Mouse (Mus musculus): Measurements from ENCODE around the gene Sema5a. TPM values are rescaled to one million over a fixed set of nuclear protein-coding genes. Genes with fewer than 3 reads are reported as not detected.

The Sema5a gene
- polyA plus RNA-seq, 1 experiment from 2014 or later = 12.0 TPM

DNA sequence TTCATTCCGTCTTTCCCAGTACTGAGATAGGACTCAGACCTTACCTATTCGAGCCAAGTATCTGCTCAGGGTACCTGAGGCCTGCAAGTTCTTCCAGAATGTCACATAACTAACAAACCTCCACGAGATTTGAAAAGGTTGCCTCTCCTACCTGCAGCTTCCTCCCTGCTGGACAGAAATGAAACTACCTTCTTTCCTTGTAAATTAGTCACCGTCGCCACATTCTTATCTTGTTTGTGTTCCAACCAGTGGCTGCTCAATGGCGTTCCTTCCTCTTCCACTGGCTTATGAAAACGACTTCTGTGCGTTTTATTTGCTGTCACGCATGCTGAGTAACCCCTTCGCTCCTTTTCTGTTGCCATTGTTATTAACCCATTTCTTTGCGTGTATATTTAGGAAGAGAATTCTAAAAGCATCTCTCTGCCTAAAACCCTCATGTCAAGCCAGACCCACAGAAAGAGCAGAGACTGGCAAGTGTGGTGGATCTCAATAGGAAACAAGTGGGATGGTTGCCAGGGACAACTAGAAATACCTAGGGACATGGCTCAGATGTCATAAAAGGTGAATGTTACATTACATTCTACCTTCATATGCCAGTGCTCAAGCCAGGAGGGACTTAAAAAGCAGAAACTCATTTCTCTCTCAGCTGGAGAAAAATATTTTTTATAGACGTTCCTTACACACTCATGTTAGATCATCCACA lies 378.6 kb downstream of the Sema5a start:
- Histone ChIP-seq H3K9ac (no peak overlapping the region), H3K27me3 (ENCODE audit: control insufficient read depth, insufficient read depth, low read length) (no peaks in the 10 kb centered on the region), H3K27ac (no peak overlapping the region), H3K4me3 (replicated peaks; ENCODE audit: low read length) (no peak overlapping the region), H3K9me3 (ENCODE audit: control insufficient read depth, low read length) (no peaks in the 10 kb centered on the region), H3K36me3 (replicated peaks; ENCODE audit: control insufficient read depth, insufficient read depth) (no peaks in the 10 kb centered on the region), H3K4me2 (replicated peaks) (no peak overlapping the region), H3K4me1 (replicated peaks; ENCODE audit: control insufficient read depth, insufficient read depth, low read length) (no peaks in the 10 kb centered on the region)
- ATAC-seq (ENCODE audit: low FRiP score) (no peak), DNase-seq (ENCODE audit: low spot score) (no peak)
- WGBS = 80% methylated on average over 12 of the region's 12 CpGs

DNA sequence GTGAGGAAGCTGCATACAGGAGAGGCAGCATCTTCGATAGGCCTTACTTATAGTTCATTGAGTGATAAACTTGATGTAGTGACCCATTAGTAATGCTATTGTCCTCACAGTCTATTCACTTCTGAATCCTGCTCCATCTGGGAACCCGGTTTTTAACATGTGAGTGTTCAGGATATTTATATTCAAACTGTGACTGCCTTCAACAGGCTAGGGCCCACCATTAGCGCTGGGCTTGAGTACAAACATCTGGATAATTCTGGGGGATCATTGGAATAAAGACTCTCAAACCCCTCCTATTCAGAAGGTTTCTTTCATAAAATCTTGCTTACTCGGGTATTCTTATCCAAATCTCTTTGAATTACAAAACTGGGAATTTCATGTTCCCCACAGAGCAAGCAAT lies 379.5 kb downstream of the Sema5a start:
- H3K9ac ChIP-seq = no peak overlapping the region
- H3K4me1 ChIP-seq (replicated peaks; ENCODE audit: control insufficient read depth, insufficient read depth, low read length) = no peaks in the 10 kb centered on the region
- H3K27ac ChIP-seq = no peak overlapping the region
- H3K36me3 ChIP-seq (replicated peaks; ENCODE audit: control insufficient read depth, insufficient read depth) = no peaks in the 10 kb centered on the region
- H3K4me2 ChIP-seq (replicated peaks) = no peak overlapping the region
- no peaks in the 10 kb centered on the region for H3K9me3 ChIP-seq (ENCODE audit: control insufficient read depth, low read length)
- no peak overlapping the region for H3K4me3 ChIP-seq (replicated peaks; ENCODE audit: low read length)
- H3K27me3 ChIP-seq (ENCODE audit: control insufficient read depth, insufficient read depth, low read length) = no peaks in the 10 kb centered on the region
- no peak for DNase-seq (ENCODE audit: low spot score)
- 37% methylated on average over 4 of the region's 4 CpGs for WGBS
- no peak for ATAC-seq (ENCODE audit: low FRiP score)

DNA sequence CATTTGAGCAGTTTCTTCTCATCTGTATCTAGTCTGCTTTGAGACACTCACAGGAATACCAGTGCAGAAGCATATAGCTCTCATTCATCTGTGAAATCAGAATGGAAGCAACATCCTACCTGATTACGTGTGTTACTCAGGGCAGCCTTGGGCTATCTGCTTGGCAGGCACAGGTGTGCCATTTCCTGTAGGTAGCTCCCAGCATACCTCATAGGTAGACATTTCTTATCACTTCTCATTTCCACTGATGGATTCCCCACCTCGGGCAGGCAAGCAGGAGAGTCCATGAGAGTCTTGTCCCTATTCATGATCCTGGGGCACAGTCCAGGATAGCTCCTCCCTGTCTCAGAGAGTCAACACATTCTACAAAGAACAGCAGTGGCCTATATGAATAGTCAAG lies 381.4 kb downstream of the Sema5a start:
- no peak for DNase-seq (ENCODE audit: low spot score)
- no peak for ATAC-seq (ENCODE audit: low FRiP score)
- Histone ChIP-seq H3K27ac (no peak overlapping the region), H3K4me1 (replicated peaks; ENCODE audit: control insufficient read depth, insufficient read depth, low read length) (no peaks in the 10 kb centered on the region), H3K27me3 (ENCODE audit: control insufficient read depth, insufficient read depth, low read length) (no peaks in the 10 kb centered on the region), H3K4me2 (replicated peaks) (no peak overlapping the region), H3K9me3 (ENCODE audit: control insufficient read depth, low read length) (no peaks in the 10 kb centered on the region), H3K4me3 (replicated peaks; ENCODE audit: low read length) (no peak overlapping the region), H3K36me3 (replicated peaks; ENCODE audit: control insufficient read depth, insufficient read depth) (no peaks in the 10 kb centered on the region), H3K9ac (no peak overlapping the region)
- WGBS = 90% methylated on average over 2 of the region's 2 CpGs

- no peak for DNase-seq (ENCODE audit: low spot score)
- Histone ChIP-seq H3K27ac (no peak overlapping the region), H3K4me3 (replicated peaks; ENCODE audit: low read length) (no peak overlapping the region), H3K4me2 (replicated peaks) (no peak overlapping the region), H3K9ac (no peak overlapping the region), H3K9me3 (ENCODE audit: control insufficient read depth, low read length) (no peaks in the 10 kb centered on the region), H3K4me1 (replicated peaks; ENCODE audit: control insufficient read depth, insufficient read depth, low read length) (no peaks in the 10 kb centered on the region), H3K27me3 (ENCODE audit: control insufficient read depth, insufficient read depth, low read length) (no peaks in the 10 kb centered on the region), H3K36me3 (replicated peaks; ENCODE audit: control insufficient read depth, insufficient read depth) (no peaks in the 10 kb centered on the region)
- 94% methylated on average over 8 of the region's 8 CpGs for WGBS
- no peak for ATAC-seq (ENCODE audit: low FRiP score)
These were observed 389.1 kb downstream of the Sema5a start for GRCm38 (mm10) chr15:32633713-32634112.

DNA sequence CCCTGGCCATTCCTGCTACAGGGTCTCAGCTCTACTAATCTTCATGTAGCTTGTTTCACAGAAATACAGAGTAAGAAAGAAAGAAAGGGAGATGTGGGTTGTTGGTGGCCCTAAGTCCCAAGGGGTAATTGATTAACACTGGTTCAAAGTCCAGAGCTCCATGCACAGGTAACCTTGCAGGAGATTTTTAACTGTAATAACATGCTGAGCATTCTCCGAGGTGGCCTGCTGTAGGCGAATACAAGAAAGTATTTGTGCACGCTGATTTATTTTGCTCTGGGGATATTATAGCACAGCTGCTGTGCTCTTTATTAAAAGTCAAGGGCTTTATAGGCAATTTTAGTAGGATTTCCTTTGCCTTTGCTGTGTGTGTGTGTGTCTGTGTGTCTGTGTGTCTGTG lies 393.3 kb downstream of the Sema5a start:
- no peak for ATAC-seq (ENCODE audit: low FRiP score)
- no peaks in the 10 kb centered on the region for H3K36me3 ChIP-seq (replicated peaks; ENCODE audit: control insufficient read depth, insufficient read depth)
- DNase-seq (ENCODE audit: low spot score) = no peak
- H3K27me3 ChIP-seq (ENCODE audit: control insufficient read depth, insufficient read depth, low read length) = no peaks in the 10 kb centered on the region
- H3K9ac ChIP-seq = no peak overlapping the region
- H3K4me2 ChIP-seq (replicated peaks) = no peak overlapping the region
- no peaks in the 10 kb centered on the region for H3K4me1 ChIP-seq (replicated peaks; ENCODE audit: control insufficient read depth, insufficient read depth, low read length)
- H3K4me3 ChIP-seq (replicated peaks; ENCODE audit: low read length) = no peak overlapping the region
- WGBS = 69% methylated on average over 3 of the region's 3 CpGs
- H3K27ac ChIP-seq = no peak overlapping the region
- H3K9me3 ChIP-seq (ENCODE audit: control insufficient read depth, low read length) = no peaks in the 10 kb centered on the region

DNA sequence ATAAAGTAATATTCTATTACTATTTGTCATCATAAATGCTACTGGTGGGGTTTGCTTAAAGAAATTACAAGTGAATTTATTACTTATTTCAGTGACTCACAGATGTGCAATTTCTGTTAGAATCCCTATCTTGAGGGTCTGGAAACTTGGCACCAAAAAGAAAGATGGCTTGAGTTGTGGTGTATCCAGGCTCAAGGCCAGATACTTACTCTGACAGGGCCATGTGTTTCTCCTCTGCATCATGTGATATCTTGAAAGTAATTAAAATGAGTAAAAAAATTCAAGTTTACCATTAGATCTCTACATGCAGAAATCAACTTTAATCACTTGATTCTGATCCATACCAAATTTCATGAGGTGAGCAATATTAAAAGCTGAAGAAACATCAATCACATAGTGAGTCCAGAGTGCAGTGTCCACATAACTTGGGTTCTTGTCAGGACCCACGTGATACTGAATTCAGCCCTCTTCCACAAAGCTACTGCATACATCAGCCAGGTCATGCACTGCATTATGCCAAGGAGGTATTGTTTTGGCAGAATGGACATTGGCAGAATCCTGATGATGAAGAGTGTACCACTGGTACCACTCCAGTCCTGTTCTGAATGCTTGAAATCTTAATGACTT lies 402.6 kb downstream of the Sema5a start:
- no peak overlapping the region for H3K27ac ChIP-seq
- H3K9me3 ChIP-seq (ENCODE audit: control insufficient read depth, low read length) = no peaks in the 10 kb centered on the region
- no peak overlapping the region for H3K4me2 ChIP-seq (replicated peaks)
- H3K36me3 ChIP-seq (replicated peaks; ENCODE audit: control insufficient read depth, insufficient read depth) = no peaks in the 10 kb centered on the region
- H3K9ac ChIP-seq = no peak overlapping the region
- H3K4me1 ChIP-seq (replicated peaks; ENCODE audit: control insufficient read depth, insufficient read depth, low read length) = no peaks in the 10 kb centered on the region
- H3K27me3 ChIP-seq (ENCODE audit: control insufficient read depth, insufficient read depth, low read length) = no peaks in the 10 kb centered on the region
- DNase-seq (ENCODE audit: low spot score) (no peak), ATAC-seq (ENCODE audit: low FRiP score) (no peak)
- H3K4me3 ChIP-seq (replicated peaks; ENCODE audit: low read length) = no peak overlapping the region
- WGBS = 69% methylated on average over 1 of the region's 1 CpGs

GRCm38 (mm10) chr15:32654046-32654445 lies 409.4 kb downstream of the Sema5a start:
- H3K4me3 ChIP-seq (replicated peaks; ENCODE audit: low read length) = no peak overlapping the region
- no peaks in the 10 kb centered on the region for H3K9me3 ChIP-seq (ENCODE audit: control insufficient read depth, low read length)
- no peaks in the 10 kb centered on the region for H3K36me3 ChIP-seq (replicated peaks; ENCODE audit: control insufficient read depth, insufficient read depth)
- no peaks in the 10 kb centered on the region for H3K27me3 ChIP-seq (ENCODE audit: control insufficient read depth, insufficient read depth, low read length)
- no peak overlapping the region for H3K27ac ChIP-seq
- no peak for ATAC-seq (ENCODE audit: low FRiP score)
- H3K4me1 ChIP-seq (replicated peaks; ENCODE audit: control insufficient read depth, insufficient read depth, low read length) = no peaks in the 10 kb centered on the region
- no peak for DNase-seq (ENCODE audit: low spot score)
- no peak overlapping the region for H3K4me2 ChIP-seq (replicated peaks)
- no peak overlapping the region for H3K9ac ChIP-seq
- WGBS = 75% methylated on average over 3 of the region's 3 CpGs

DNA sequence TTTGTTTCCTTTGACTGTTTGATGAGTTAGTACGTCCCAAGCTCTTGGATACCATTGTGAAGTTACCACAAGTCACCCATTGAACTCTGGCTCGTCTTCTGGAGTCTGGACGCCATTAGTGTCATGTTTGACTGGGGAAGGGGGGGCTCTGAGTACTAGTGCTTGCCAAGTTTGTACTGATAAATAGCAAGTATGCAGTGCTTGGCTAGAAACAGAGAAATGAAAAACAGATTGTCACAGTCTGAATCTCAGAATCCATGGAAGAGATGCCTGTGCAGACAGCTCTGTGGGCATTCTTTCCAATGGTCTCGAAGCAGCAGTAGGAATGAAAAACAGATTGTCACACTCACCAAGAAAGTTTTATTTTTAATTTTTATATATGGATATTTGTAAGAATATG lies 411.4 kb downstream of the Sema5a start:
- H3K4me2 ChIP-seq (replicated peaks) = no peak overlapping the region
- 64% methylated on average over 4 of the region's 4 CpGs for WGBS
- H3K4me1 ChIP-seq (replicated peaks; ENCODE audit: control insufficient read depth, insufficient read depth, low read length) = no peaks in the 10 kb centered on the region
- H3K27me3 ChIP-seq (ENCODE audit: control insufficient read depth, insufficient read depth, low read length) = no peaks in the 10 kb centered on the region
- H3K27ac ChIP-seq = no peak overlapping the region
- H3K36me3 ChIP-seq (replicated peaks; ENCODE audit: control insufficient read depth, insufficient read depth) = no peaks in the 10 kb centered on the region
- H3K4me3 ChIP-seq (replicated peaks; ENCODE audit: low read length) = no peak overlapping the region
- no peaks in the 10 kb centered on the region for H3K9me3 ChIP-seq (ENCODE audit: control insufficient read depth, low read length)
- no peak overlapping the region for H3K9ac ChIP-seq
- no peak for DNase-seq (ENCODE audit: low spot score)
- ATAC-seq (ENCODE audit: low FRiP score) = no peak

DNA sequence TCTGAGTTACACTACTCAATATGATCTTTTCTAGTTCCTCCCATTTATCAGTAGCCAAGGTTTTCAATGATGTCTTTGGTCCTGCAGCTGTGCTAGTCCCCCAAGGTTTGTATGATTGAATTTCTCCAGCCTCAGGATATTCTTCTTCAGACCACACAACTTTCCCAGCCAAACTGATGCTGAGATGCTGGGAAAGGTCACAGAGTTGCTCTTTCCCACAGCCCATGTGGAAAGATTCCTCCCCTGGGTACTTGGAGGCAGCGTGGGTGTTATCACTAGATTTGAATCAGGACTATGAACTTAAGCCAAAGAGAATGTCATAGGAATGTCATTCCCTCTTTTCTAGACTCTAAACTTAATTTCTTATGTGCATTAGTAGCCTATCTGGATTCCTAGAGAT lies 431.8 kb downstream of the Sema5a start:
- Histone ChIP-seq H3K9me3 (ENCODE audit: control insufficient read depth, low read length) (no peaks in the 10 kb centered on the region), H3K4me1 (replicated peaks; ENCODE audit: control insufficient read depth, insufficient read depth, low read length) (no peaks in the 10 kb centered on the region), H3K36me3 (replicated peaks; ENCODE audit: control insufficient read depth, insufficient read depth) (no peaks in the 10 kb centered on the region), H3K27me3 (ENCODE audit: control insufficient read depth, insufficient read depth, low read length) (no peaks in the 10 kb centered on the region), H3K9ac (no peak overlapping the region), H3K27ac (no peak overlapping the region), H3K4me3 (replicated peaks; ENCODE audit: low read length) (no peak overlapping the region), H3K4me2 (replicated peaks) (no peak overlapping the region)
- ATAC-seq (ENCODE audit: low FRiP score) (no peak), DNase-seq (ENCODE audit: low spot score) (no peak)
- 83% methylated on average over 1 of the region's 1 CpGs for WGBS

Data from hindbrain, embryonic 14.5 days (tissue).